Mouse (Mus musculus): ENCODE data around the gene Olfr1192-ps1.
"Not testable (repeated sequence)": the region's sequence is repeated elsewhere in the genome, so short reads cannot be mapped to it uniquely, and the experiment has no call there.

The Olfr1192-ps1 gene

DNA sequence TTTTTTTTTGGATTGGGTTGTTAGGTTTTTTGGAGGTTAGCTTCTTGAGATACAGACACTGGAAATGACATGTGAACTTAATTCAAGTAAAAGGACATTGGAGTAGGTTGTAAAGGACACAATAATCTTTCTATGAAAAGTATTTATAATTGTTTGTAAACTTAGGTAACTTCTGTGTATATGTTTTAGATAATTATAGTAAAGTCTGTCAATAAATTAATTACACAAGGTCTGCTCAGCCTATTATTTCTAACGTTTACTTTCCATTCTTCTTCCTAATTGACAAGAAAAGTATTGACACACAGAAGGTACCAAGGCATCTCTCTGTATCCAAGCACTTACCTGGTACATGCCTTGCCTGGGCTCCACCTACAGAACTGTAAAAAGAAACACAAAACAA, at the start of gene Olfr1192-ps1:
Gene Olfr1192-ps1 (plus strand): TSS at position 301 of the 400 bp plus-strand sequence.
- DNase-seq, result no peak

- not testable (repeated sequence) for DNase-seq
Observed at GRCm38 (mm10) chr2:88640242-88640641, 8.1 kb upstream of the Olfr1192-ps1 start, which contains the start of gene Olfr1191-ps1. TSS of gene Olfr1191-ps1 (plus strand) at chr2:88640542.

- not testable (repeated sequence) for DNase-seq
Observed at GRCm38 (mm10) chr2:88675328-88675727, 27.0 kb downstream of the Olfr1192-ps1 start, which contains the start of gene Olfr1193. TSS of gene Olfr1193 (plus strand) at chr2:88675628.

DNA sequence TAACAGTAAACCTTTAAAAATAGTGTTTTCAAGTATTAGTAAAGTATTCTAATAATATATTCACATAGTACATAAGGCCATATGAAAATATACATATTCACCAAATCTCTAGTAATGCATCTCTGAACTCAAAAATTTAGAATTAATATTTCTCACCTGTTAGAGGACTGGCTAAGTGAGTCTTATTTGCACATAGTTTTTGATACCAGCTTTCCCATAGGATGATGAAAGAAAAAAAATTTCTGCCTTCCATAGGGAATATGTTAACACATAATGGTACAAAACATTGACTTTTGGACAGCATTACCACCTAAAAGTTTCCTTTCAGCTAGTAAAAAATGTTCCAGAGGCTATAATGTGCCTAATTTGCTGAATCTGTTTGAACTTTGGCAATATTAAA, 40.8 kb downstream of the Olfr1192-ps1 start, which contains the start of gene Olfr1195:
Gene Olfr1195 (minus strand): TSS at position 101 of the 400 bp plus-strand sequence.
- DNase-seq, result no peak

DNA sequence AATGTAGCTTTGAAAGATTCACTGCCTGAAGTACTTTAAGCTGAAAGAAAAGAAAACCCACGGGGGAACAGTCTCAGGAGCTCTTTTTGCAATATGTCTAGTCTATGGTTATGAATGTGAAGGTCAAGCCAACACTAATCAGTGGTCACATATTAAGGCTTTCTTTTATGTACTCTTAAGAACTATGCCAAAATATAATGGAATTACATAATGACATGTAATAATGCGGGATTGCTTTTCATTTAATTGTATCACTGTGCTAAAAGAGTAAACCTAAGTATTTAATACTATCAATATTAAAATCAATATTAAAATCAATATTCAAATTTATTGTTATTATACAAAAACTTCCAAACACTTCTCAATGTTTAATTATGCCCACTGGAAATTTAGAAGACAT, 56.2 kb downstream of the Olfr1192-ps1 start, which contains the start of gene Olfr1196:
Gene Olfr1196 (minus strand): TSS at position 101 of the 400 bp plus-strand sequence.
- no peak for DNase-seq

Measured in kidney, postnatal 25 days (tissue).